Mouse (Mus musculus) bone marrow macrophage, adult 2 months (primary cell): ENCODE results near the gene Pzp.

Experiments
- CTCF ChIP-seq: IDR thresholded peaks from 2 replicates; pipeline ENCODE4 v1.5.1; 2012; ENCODE audit warnings: low read depth, mild to moderate bottlenecking, low read length, moderate library complexity
- POLR2A ChIP-seq: IDR thresholded peaks from 2 replicates; pipeline ENCODE4 v1.6.1; 2012; ENCODE audit warnings: mild to moderate bottlenecking, low read depth, low read length, borderline replicate concordance

GRCm38 (mm10) chr6:128437731-128438316, 88.7 kb downstream of the Pzp start:
- TF ChIP-seq POLR2A (no peak), CTCF (no peak)
